Mouse (Mus musculus) liver, embryonic 13.5 days (tissue): ENCODE data around the gene Cdk5rap1. TPM values are rescaled to one million over a fixed set of nuclear protein-coding genes. Genes with fewer than 3 reads are reported as not detected.
"Not testable (repeated sequence)": the region's sequence is repeated elsewhere in the genome, so short reads cannot be mapped to it uniquely, and the experiment has no call there.

Experiments
- ATAC-seq: fragments of 200-750 bp; cut with Nextera tagmentation; 2 replicates; pipeline ENCODE4 v1.8.0; 2017; ENCODE audit warnings: low read depth, mild to moderate bottlenecking, moderate number of reproducible peaks, moderate library complexity
- DNase-seq: peaks from one replicate; pipeline ENCODE4 v3.0.0; 2022
- H3K27ac ChIP-seq: fragments of 300-500 bp; sonication (generic); 2 replicates; pipeline ENCODE4 v1.5.1; 2015; ENCODE audit warnings: moderate library complexity, mild to moderate bottlenecking, inconsistent platforms
- H3K27me3 ChIP-seq: fragments of 300-500 bp; sonication (generic); 2 replicates; pipeline ENCODE4 v1.6.1; 2015; ENCODE audit warnings: mild to moderate bottlenecking, inconsistent platforms
- H3K36me3 ChIP-seq: fragments of 300-500 bp; sonication (generic); 2 replicates; pipeline ENCODE4 v1.6.1; 2015; ENCODE audit warnings: mild to moderate bottlenecking, inconsistent platforms
- H3K4me1 ChIP-seq: fragments of 300-500 bp; sonication (generic); replicated peaks from 2 replicates; pipeline ENCODE4 v1.6.1; 2015; ENCODE audit warnings: inconsistent platforms
- H3K4me2 ChIP-seq: fragments of 300-500 bp; sonication (generic); 2 replicates; pipeline ENCODE4 v1.6.1; 2015; ENCODE audit warnings: inconsistent platforms, mild to moderate bottlenecking, moderate library complexity
- H3K4me3 ChIP-seq: fragments of 300-500 bp; sonication (generic); replicated peaks from 2 replicates; pipeline ENCODE4 v1.5.1; 2015; ENCODE audit warnings: mild to moderate bottlenecking, inconsistent platforms
- H3K9ac ChIP-seq: fragments of 300-500 bp; sonication (generic); 2 replicates; pipeline ENCODE4 v1.6.1; 2015; ENCODE audit warnings: mild to moderate bottlenecking, inconsistent platforms
- H3K9me3 ChIP-seq: fragments of 300-500 bp; sonication (generic); replicated peaks from 2 replicates; pipeline ENCODE4 v1.6.1; 2016; ENCODE audit warnings: inconsistent platforms
- WGBS: fragments of 180-500 bp; shearing (Covaris S2); methylation state at CpG from one replicate; pipeline ENCODE4 v1.1.7; 2015; ENCODE audit not compliant: insufficient replicate concordance; 5-methylcytosine and 5-hydroxymethylcytosine counted together
- polyA plus RNA-seq: library from polyadenylated mRNA; unstranded; fragments of >200 nt; fragmentation: Nextera tagmentation; extraction: Ambion mirVana; gene quantifications from 2 replicates; pipeline ENCODE4 v1.2.1, GENCODE M21; 2015

The Cdk5rap1 gene
- polyA plus RNA-seq, 1 experiment from 2014 or later, result 18.0 TPM

DNA sequence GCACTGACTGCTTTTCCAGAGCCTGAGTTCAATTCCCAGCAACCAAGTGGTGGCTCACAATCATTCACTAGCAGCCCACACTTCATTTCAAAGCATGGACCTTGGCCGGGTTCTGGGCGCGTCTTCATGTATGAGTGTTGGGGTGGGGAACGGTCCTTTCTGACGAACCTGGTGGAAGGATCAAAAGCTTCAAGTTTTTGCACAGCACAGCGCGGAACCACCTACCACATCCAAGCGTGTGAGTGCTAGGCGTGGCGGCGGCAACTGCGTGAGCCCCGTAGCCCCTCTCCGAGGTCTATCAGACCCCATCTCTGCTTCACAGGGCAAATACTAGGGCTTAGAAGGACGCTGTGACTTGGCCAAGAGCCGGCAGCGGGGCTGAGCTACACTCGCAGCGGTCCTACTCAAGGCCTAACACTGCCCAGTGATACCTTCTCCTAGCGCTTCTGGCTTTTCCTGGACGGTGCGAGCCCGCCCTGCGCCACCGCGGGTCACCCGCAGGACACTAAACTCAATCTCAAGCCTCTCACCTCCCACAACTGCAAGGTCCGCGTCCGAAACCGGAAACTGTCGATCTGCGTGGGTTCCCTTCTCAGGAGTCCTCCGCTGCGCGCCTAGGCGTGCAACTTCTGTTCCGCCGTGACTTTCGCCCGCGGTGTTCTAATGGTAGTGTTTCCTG lies 520 bp downstream of the Cdk5rap1 start:
- Histone ChIP-seq H3K27ac (peak overlapping the region; percentile 90), H3K36me3 (peaks cover 25% of the 10 kb centered on the region), H3K4me3 (peak overlapping the region; percentile 91), H3K4me2 (peak overlapping the region; percentile 79), H3K9me3 (no peaks in the 10 kb centered on the region), H3K9ac (peak overlapping the region; percentile 92), H3K4me1 (peaks cover 18% of the 10 kb centered on the region), H3K27me3 (no peaks in the 10 kb centered on the region)
- DNase-seq (peak; percentile 77), ATAC-seq (peak; percentile 87)
- under 1% methylated on average over 42 of the region's 42 CpGs for WGBS

DNA sequence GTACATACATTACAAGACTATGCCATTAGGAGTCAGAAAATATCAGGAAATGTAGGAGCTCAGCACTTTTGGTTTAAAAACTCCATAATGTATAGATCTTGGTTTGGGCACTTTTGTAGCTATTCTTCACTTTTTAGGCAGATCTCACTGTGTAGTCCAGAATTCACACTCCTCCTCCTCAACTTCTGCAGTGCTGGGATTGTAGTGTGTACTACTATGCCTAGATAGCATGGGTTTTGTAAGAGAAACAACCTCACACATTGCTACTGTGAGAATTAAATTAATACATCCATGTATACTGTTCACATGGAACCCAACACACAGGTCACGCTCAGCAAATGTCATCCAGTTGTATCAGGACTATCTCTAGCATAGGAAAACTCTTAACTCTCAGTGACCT lies 5.3 kb downstream of the Cdk5rap1 start:
- Histone ChIP-seq H3K27ac (no peak overlapping the region), H3K4me2 (no peak overlapping the region), H3K4me3 (no peak overlapping the region), H3K27me3 (no peaks in the 10 kb centered on the region), H3K9ac (no peak overlapping the region), H3K4me1 (peaks cover 8% of the 10 kb centered on the region), H3K36me3 (peaks cover 58% of the 10 kb centered on the region), H3K9me3 (no peaks in the 10 kb centered on the region)
- 63% methylated on average over 1 of the region's 1 CpGs for WGBS
- no peak for DNase-seq
- ATAC-seq, result no peak

GRCm38 (mm10) chr2:154354000-154354425 lies 18.8 kb downstream of the Cdk5rap1 start:
- ATAC-seq, result peak; percentile 84
- H3K27me3 ChIP-seq, H3K4me1 ChIP-seq, DNase-seq, H3K9me3 ChIP-seq: not testable (repeated sequence)
- 62% methylated on average over 16 of the region's 19 CpGs for WGBS
- H3K9ac ChIP-seq, result peak overlapping the region; percentile 76
- peaks cover 24% of the 10 kb centered on the region for H3K36me3 ChIP-seq
- H3K4me3 ChIP-seq, result peak overlapping the region; percentile 62
- H3K4me2 ChIP-seq, result peak overlapping the region; percentile 49
- H3K27ac ChIP-seq, result peak overlapping the region; percentile 89

DNA sequence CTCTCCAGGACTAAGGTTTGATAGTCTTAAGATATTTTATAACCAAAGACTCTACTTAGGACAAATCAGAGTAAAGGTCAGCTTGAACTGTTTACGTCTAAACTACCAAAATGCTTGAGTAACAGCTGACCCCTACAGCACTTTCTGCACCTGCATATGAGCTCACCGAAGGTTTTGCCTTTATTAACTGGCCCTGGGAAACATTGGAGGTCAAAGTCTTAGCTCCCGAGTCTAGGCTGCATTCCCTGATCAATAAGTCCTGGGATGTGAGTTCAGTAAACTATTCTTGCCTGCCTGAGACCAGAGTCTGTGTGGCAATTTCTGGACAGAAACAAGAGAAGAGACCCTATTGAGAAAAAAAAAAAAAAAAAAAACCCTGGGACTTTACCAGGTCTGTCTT lies 24.7 kb downstream of the Cdk5rap1 start:
- Histone ChIP-seq H3K4me1 (no peaks in the 10 kb centered on the region), H3K4me3 (no peak overlapping the region), H3K27me3 (no peaks in the 10 kb centered on the region), H3K9ac (no peak overlapping the region), H3K27ac (no peak overlapping the region), H3K9me3 (no peaks in the 10 kb centered on the region), H3K36me3 (peaks cover 59% of the 10 kb centered on the region), H3K4me2 (no peak overlapping the region)
- 75% methylated on average over 3 of the region's 3 CpGs for WGBS
- DNase-seq (no peak), ATAC-seq (no peak)

GRCm38 (mm10) chr2:154339356-154339755 lies 33.5 kb downstream of the Cdk5rap1 start:
- 67% methylated on average over 2 of the region's 2 CpGs for WGBS
- H3K4me2 ChIP-seq, result no peak overlapping the region
- H3K9me3 ChIP-seq, result no peaks in the 10 kb centered on the region
- H3K27me3 ChIP-seq, result no peaks in the 10 kb centered on the region
- DNase-seq (no peak), ATAC-seq (no peak)
- no peak overlapping the region for H3K27ac ChIP-seq
- H3K4me3 ChIP-seq, result no peak overlapping the region
- H3K36me3 ChIP-seq, result peaks cover 59% of the 10 kb centered on the region
- H3K9ac ChIP-seq, result no peak overlapping the region
- H3K4me1 ChIP-seq, result no peaks in the 10 kb centered on the region

DNA sequence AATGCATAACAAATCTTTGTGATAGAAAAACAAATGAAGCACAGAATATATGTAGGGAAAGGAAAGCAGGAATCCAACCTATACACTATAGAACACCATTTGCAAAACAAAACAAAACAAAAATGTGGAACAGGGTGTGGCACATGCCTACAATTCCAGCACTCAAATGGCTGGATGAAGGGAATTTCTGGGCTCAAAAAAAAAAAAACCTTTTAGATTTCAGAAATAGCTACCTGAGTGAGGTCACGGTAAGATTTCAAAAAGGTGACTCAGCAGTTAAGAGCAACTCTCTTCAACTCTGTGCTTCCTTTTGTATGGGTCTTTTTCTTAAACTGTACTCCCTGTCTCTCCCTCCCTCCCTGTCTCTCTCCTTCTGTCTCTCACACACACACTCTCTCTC lies 34.6 kb downstream of the Cdk5rap1 start:
- H3K9me3 ChIP-seq, result no peaks in the 10 kb centered on the region
- 68% methylated on average over 1 of the region's 1 CpGs for WGBS
- peaks cover 59% of the 10 kb centered on the region for H3K36me3 ChIP-seq
- H3K9ac ChIP-seq, result no peak overlapping the region
- no peaks in the 10 kb centered on the region for H3K4me1 ChIP-seq
- H3K4me2 ChIP-seq, result no peak overlapping the region
- ATAC-seq (no peak), DNase-seq (no peak)
- no peak overlapping the region for H3K4me3 ChIP-seq
- no peak overlapping the region for H3K27ac ChIP-seq
- no peaks in the 10 kb centered on the region for H3K27me3 ChIP-seq

- peaks cover 34% of the 10 kb centered on the region for H3K36me3 ChIP-seq
- H3K9me3 ChIP-seq, result no peaks in the 10 kb centered on the region
- no peak overlapping the region for H3K4me2 ChIP-seq
- ATAC-seq (no peak), DNase-seq (no peak)
- H3K27ac ChIP-seq, result no peak overlapping the region
- no peaks in the 10 kb centered on the region for H3K27me3 ChIP-seq
- no peak overlapping the region for H3K9ac ChIP-seq
- H3K4me1 ChIP-seq, result no peaks in the 10 kb centered on the region
- WGBS, result 87% methylated on average over 4 of the region's 4 CpGs
- no peak overlapping the region for H3K4me3 ChIP-seq
These were observed 37.2 kb downstream of the Cdk5rap1 start for GRCm38 (mm10) chr2:154335572-154335971.

GRCm38 (mm10) chr2:154326852-154327251 lies 46.0 kb downstream of the Cdk5rap1 start:
- Histone ChIP-seq H3K4me3 (no peak overlapping the region), H3K4me1 (peaks cover 25% of the 10 kb centered on the region), H3K36me3 (no peaks in the 10 kb centered on the region), H3K9ac (no peak overlapping the region), H3K27me3 (no peaks in the 10 kb centered on the region), H3K9me3 (no peaks in the 10 kb centered on the region), H3K27ac (peak overlapping the region; percentile 61; the same call in 1 of the 2 replicates), H3K4me2 (peak overlapping the region; percentile 17)
- ATAC-seq (peak; percentile 96), DNase-seq (peak; percentile 75)
- WGBS, result 27% methylated on average over 3 of the region's 3 CpGs

DNA sequence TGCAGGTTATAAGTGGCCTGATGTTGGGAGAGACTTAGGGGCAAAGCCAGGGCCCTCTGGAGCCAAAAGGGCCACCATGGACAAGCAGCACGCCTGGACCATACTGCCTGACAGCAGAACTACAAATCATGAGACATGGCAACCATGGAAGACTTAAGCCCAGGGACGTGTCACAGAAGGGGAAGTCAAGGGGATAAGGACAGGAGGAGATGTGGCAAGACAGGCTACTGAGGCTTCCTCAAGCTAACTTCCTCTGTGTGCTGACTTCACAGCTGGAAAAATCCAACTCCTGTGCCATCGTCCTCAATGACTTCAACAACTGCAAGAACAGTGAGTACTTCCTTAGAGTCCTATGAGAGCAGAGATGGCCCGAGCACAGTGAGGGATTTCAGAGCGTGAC lies 59.0 kb downstream of the Cdk5rap1 start:
- H3K27me3 ChIP-seq, DNase-seq, ATAC-seq: not testable (repeated sequence)

GRCm38 (mm10) chr2:154306927-154307326 lies 65.9 kb downstream of the Cdk5rap1 start, which contains the start of gene Bpifb9b:
TSS of gene Bpifb9b (plus strand) at chr2:154307227.
- H3K27ac ChIP-seq, H3K4me1 ChIP-seq, ATAC-seq, H3K9me3 ChIP-seq, H3K4me3 ChIP-seq, H3K36me3 ChIP-seq, H3K4me2 ChIP-seq, H3K9ac ChIP-seq, H3K27me3 ChIP-seq, DNase-seq: not testable (repeated sequence)
- WGBS, result 60% methylated on average over 4 of the region's 4 CpGs

More for the DNA sequence above, 59.0 kb downstream of the Cdk5rap1 start:
- not testable (repeated sequence) for H3K27ac ChIP-seq, H3K9ac ChIP-seq, H3K4me3 ChIP-seq, H3K4me2 ChIP-seq, H3K9me3 ChIP-seq, H3K36me3 ChIP-seq, H3K4me1 ChIP-seq
- WGBS, result 33% methylated on average over 5 of the region's 5 CpGs

DNA sequence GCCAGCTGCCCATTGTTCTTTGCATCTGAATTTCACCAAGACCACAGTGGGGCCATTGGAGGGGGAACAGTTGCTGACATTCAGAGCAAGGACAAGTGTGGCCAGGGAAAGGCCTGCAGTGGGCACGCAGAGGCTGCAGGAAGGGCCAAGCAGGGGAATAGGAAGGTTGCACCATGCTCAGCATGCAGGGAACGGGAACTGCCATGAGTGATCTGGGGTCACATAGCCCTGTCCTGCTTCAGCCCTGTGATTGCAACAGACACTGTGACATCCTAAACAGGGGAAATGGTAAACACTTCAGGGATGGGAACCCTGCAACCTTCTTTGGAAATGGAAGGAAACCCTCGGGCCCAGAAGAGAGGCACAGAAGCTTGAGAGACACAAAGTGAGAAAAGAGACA lies 68.2 kb downstream of the Cdk5rap1 start:
- not testable (repeated sequence) for H3K4me3 ChIP-seq, DNase-seq, H3K4me1 ChIP-seq, H3K27ac ChIP-seq, ATAC-seq, H3K27me3 ChIP-seq, H3K4me2 ChIP-seq, H3K9me3 ChIP-seq, H3K9ac ChIP-seq, H3K36me3 ChIP-seq
- 50% methylated on average over 1 of the region's 3 CpGs for WGBS

- Histone ChIP-seq H3K4me3 (no peak overlapping the region), H3K9ac (no peak overlapping the region), H3K4me1 (no peaks in the 10 kb centered on the region), H3K9me3 (no peaks in the 10 kb centered on the region), H3K27ac (no peak overlapping the region), H3K36me3 (no peaks in the 10 kb centered on the region), H3K27me3 (no peaks in the 10 kb centered on the region), H3K4me2 (no peak overlapping the region)
- WGBS, result 74% methylated on average over 3 of the region's 3 CpGs
- DNase-seq (no peak), ATAC-seq (no peak)
These were observed 71.0 kb downstream of the Cdk5rap1 start for GRCm38 (mm10) chr2:154301763-154302162.
